Mouse (Mus musculus) MEL (cell line): ENCODE measurements around the gene Slc25a43. TPM values are rescaled to one million over a fixed set of nuclear protein-coding genes. Genes with fewer than 3 reads are reported as not detected.

Experiments
- DNase-seq: peaks from one replicate; pipeline ENCODE4 v3.0.0; 2011; ENCODE audit warnings: low read depth, low spot score
- H3K27ac ChIP-seq: 2 replicates; pipeline ENCODE4 v1.5.1; 2012; ENCODE audit warnings: low read depth, mild to moderate bottlenecking, control low read depth, low read length, moderate library complexity; ENCODE audit not compliant: control insufficient read depth
- H3K27me3 ChIP-seq, 2 experiments: fragments of 150-350 bp in 1 of 2; sonication (generic) in 1 of 2; 2 replicates each; pipeline ENCODE4 v1.6.1; 2012; ENCODE audit warnings: low read length in 2 of 2, mild to moderate bottlenecking in 2 of 2, improper control_type of control experiment in 1 of 2, moderate library complexity in 1 of 2; ENCODE audit not compliant: insufficient read depth in 2 of 2, control insufficient read depth in 1 of 2
- H3K36me3 ChIP-seq, 2 experiments: 2 replicates each; pipeline ENCODE4 v1.6.1; 2012 to 2014; ENCODE audit warnings: low read length in 2 of 2, improper control_type of control experiment in 1 of 2, inconsistent platforms in 1 of 2, mild to moderate bottlenecking in 1 of 2; ENCODE audit not compliant: insufficient read depth in 2 of 2, control insufficient read depth in 1 of 2
- H3K4me1 ChIP-seq, 2 experiments: fragments of 150-350 bp in 1 of 2; sonication (generic) in 1 of 2; 2 replicates each; pipeline ENCODE4 v1.6.1; 2012; ENCODE audit warnings: low read length in 2 of 2, improper control_type of control experiment in 1 of 2, mild to moderate bottlenecking in 1 of 2; ENCODE audit not compliant: insufficient read depth in 2 of 2, control insufficient read depth in 1 of 2
- H3K4me3 ChIP-seq, 2 experiments: fragments of 150-350 bp in 1 of 2; sonication (generic) in 1 of 2; 2 replicates each; pipeline ENCODE4 v1.5.1; 2012; ENCODE audit warnings: low read depth in 2 of 2, low read length in 2 of 2, mild to moderate bottlenecking in 2 of 2, moderate library complexity in 2 of 2, control low read depth in 1 of 2, improper control_type of control experiment in 1 of 2; ENCODE audit not compliant: control insufficient read depth in 1 of 2, insufficient read depth in 1 of 2
- H3K79me2 ChIP-seq: 2 replicates; pipeline ENCODE4 v1.6.1; 2012; ENCODE audit warnings: mild to moderate bottlenecking, low read length, moderate library complexity; ENCODE audit not compliant: control insufficient read depth, poor library complexity, insufficient read depth
- H3K9ac ChIP-seq: 2 replicates; pipeline ENCODE4 v1.6.1; 2012; ENCODE audit warnings: low read depth, mild to moderate bottlenecking, control low read depth, low read length, moderate library complexity; ENCODE audit not compliant: control insufficient read depth, poor library complexity, severe bottlenecking
- H3K9me3 ChIP-seq: fragments of 150-350 bp; sonication (generic); replicated peaks from 2 replicates; pipeline ENCODE4 v1.6.1; 2012; ENCODE audit warnings: mild to moderate bottlenecking, low read length, improper control_type of control experiment, moderate library complexity; ENCODE audit not compliant: insufficient read depth
- CHD2 ChIP-seq: IDR thresholded peaks from 2 replicates; pipeline ENCODE4 v1.6.1; 2011; ENCODE audit warnings: low read length, improper control_type of control experiment
- CTCF ChIP-seq, 3 experiments: IDR thresholded peaks in 2 of 3; conservative IDR thresholded peaks in 1 of 3; 2 replicates each; pipeline ENCODE4 v1.5.1; 2011 to 2012; ENCODE audit warnings: low read length in 3 of 3, low read depth in 2 of 3, mild to moderate bottlenecking in 2 of 3, improper control_type of control experiment in 1 of 3, inconsistent platforms in 1 of 3, mixed read lengths in 1 of 3, moderate library complexity in 1 of 3; ENCODE audit not compliant: control insufficient read depth in 1 of 3, insufficient read depth in 1 of 3, poor library complexity in 1 of 3, severe bottlenecking in 1 of 3
- ELF1 ChIP-seq: IDR thresholded peaks from 2 replicates; pipeline ENCODE4 v1.6.1; 2014; ENCODE audit warnings: low read depth, mild to moderate bottlenecking, inconsistent platforms, low read length, improper control_type of control experiment, moderate library complexity
- EP300 ChIP-seq, 2 experiments: IDR thresholded peaks; 2 replicates each; pipeline ENCODE4 v1.6.1; 2011; ENCODE audit warnings: improper control_type of control experiment in 2 of 2, low read length in 2 of 2, low read depth in 1 of 2, mild to moderate bottlenecking in 1 of 2
- ETS1 ChIP-seq: IDR thresholded peaks from 2 replicates; pipeline ENCODE4 v1.6.1; 2012; ENCODE audit warnings: low read depth, mild to moderate bottlenecking, inconsistent platforms, low read length, improper control_type of control experiment, moderate library complexity
- GABPA ChIP-seq: IDR thresholded peaks from 2 replicates; pipeline ENCODE4 v1.6.1; 2012; ENCODE audit warnings: low read depth, mild to moderate bottlenecking, inconsistent platforms, low read length, improper control_type of control experiment, moderate library complexity
- HCFC1 ChIP-seq: IDR thresholded peaks from 2 replicates; pipeline ENCODE4 v1.6.1; 2012; ENCODE audit warnings: low read depth, mild to moderate bottlenecking, inconsistent platforms, low read length, improper control_type of control experiment, moderate library complexity
- JUND ChIP-seq: IDR thresholded peaks from 2 replicates; pipeline ENCODE4 v1.6.1; 2011; ENCODE audit warnings: low read depth, mild to moderate bottlenecking, improper control_type of control experiment, low read length
- MAX ChIP-seq: IDR thresholded peaks from 2 replicates; pipeline ENCODE4 v1.6.1; 2011; ENCODE audit warnings: low read length, improper control_type of control experiment
- MAZ ChIP-seq: IDR thresholded peaks from 2 replicates; pipeline ENCODE4 v1.6.1; 2012; ENCODE audit warnings: low read depth, mild to moderate bottlenecking, inconsistent platforms, low read length, improper control_type of control experiment
- MEF2A ChIP-seq: IDR thresholded peaks from 2 replicates; pipeline ENCODE4 v1.6.1; 2014; ENCODE audit warnings: low read depth, mild to moderate bottlenecking, inconsistent platforms, low read length, improper control_type of control experiment; ENCODE audit not compliant: poor library complexity, insufficient replicate concordance, severe bottlenecking; ENCODE audit errors: extremely low read depth
- MXI1 ChIP-seq: IDR thresholded peaks from 2 replicates; pipeline ENCODE4 v1.6.1; 2011; ENCODE audit warnings: mild to moderate bottlenecking, low read depth, low read length, improper control_type of control experiment
- NELFE ChIP-seq: IDR thresholded peaks from 2 replicates; pipeline ENCODE4 v1.6.1; 2011; ENCODE audit warnings: low read depth, low read length, improper control_type of control experiment
- POLR2AphosphoS2 ChIP-seq: IDR thresholded peaks from 2 replicates; pipeline ENCODE4 v1.6.1; 2011; ENCODE audit warnings: low read length, improper control_type of control experiment
- POLR2AphosphoS5 ChIP-seq: IDR thresholded peaks from 2 replicates; pipeline ENCODE4 v1.6.1; 2012; ENCODE audit warnings: low read depth, borderline replicate concordance, mild to moderate bottlenecking, inconsistent platforms, low read length, moderate library complexity, mixed read lengths
- RCOR1 ChIP-seq: IDR thresholded peaks from 2 replicates; pipeline ENCODE4 v1.6.1; 2012; ENCODE audit warnings: low read depth, mild to moderate bottlenecking, inconsistent platforms, low read length, improper control_type of control experiment
- TAL1 ChIP-seq: IDR thresholded peaks from 2 replicates; pipeline ENCODE4 v1.6.1; 2012; ENCODE audit warnings: mild to moderate bottlenecking, inconsistent platforms, low read length, moderate library complexity, mixed read lengths
- TCF12 ChIP-seq: IDR thresholded peaks from 2 replicates; pipeline ENCODE4 v1.6.1; 2014; ENCODE audit warnings: low read depth, mild to moderate bottlenecking, inconsistent platforms, low read length, improper control_type of control experiment, moderate library complexity
- USF2 ChIP-seq, 2 experiments: IDR thresholded peaks; 2 replicates each; pipeline ENCODE4 v1.6.1; 2011 to 2012; ENCODE audit warnings: improper control_type of control experiment in 2 of 2, low read length in 2 of 2, borderline replicate concordance in 1 of 2, inconsistent platforms in 1 of 2, low read depth in 1 of 2, mild to moderate bottlenecking in 1 of 2; ENCODE audit not compliant: insufficient read depth in 1 of 2
- ZC3H11A ChIP-seq: IDR thresholded peaks from 2 replicates; pipeline ENCODE4 v1.6.1; 2012; ENCODE audit warnings: low read depth, mild to moderate bottlenecking, inconsistent platforms, low read length, improper control_type of control experiment
- ZKSCAN1 ChIP-seq: IDR thresholded peaks from 2 replicates; pipeline ENCODE4 v1.6.1; 2012; ENCODE audit warnings: low read depth, mild to moderate bottlenecking, inconsistent platforms, low read length, improper control_type of control experiment, moderate library complexity
- ZMIZ1 ChIP-seq: IDR thresholded peaks from 2 replicates; pipeline ENCODE4 v1.6.1; 2012; ENCODE audit warnings: low read depth, mild to moderate bottlenecking, inconsistent platforms, low read length, improper control_type of control experiment, moderate library complexity
- polyA plus RNA-seq, 2 experiments: library from polyadenylated mRNA; stranded (reverse) in 1 of 2; unstranded in 1 of 2; fragments of >175 nt in 1 of 2; fragments of >200 nt in 1 of 2; gene quantifications; 2 replicates each; pipeline versions ENCODE4 v1.2.1 to v1.2.4; 2012; ENCODE audit warnings: low replicate concordance in 2 of 2, low read depth in 1 of 2; ENCODE audit not compliant: insufficient read length in 2 of 2, insufficient read depth in 1 of 2, missing spikeins in 1 of 2
- total RNA-seq: library from RNA; depleted of rRNA; stranded (reverse); fragments of 300-350 nt; gene quantifications from 2 replicates; pipeline ENCODE4 v1.2.3, GENCODE M21; 2012

The Slc25a43 gene
- total and polyA plus RNA-seq, 3 experiments: 1.4 to 8.3 TPM; not detected in 1

- Histone ChIP-seq H3K4me3 (no peak overlapping the region), H3K27ac (no peak overlapping the region), H3K27me3 (no peaks in the 10 kb centered on the region), H3K79me2 (no peaks in the 10 kb centered on the region), H3K4me1 (no peaks in the 10 kb centered on the region), H3K9ac (no peak overlapping the region), H3K9me3 (no peaks in the 10 kb centered on the region), H3K36me3 (no peaks in the 10 kb centered on the region)
- no peak for DNase-seq
- TF ChIP-seq ELF1: no peak
- TF ChIP-seq POLR2AphosphoS2: no peak
- TF ChIP-seq ZMIZ1: no peak
- no peak for TF ChIP-seq MAX
- TF ChIP-seq MXI1: no peak
- TF ChIP-seq CTCF (IDR thresholded peaks at IDR 0.05 in 2 of 3, conservative IDR thresholded peaks at IDR 0.05 in 1 of 3; ENCODE audit: control insufficient read depth in 1 of 3, insufficient read depth in 1 of 3, low read depth in 2 of 3, low read length in 3 of 3, poor library complexity in 1 of 3, severe bottlenecking in 1 of 3): no peak
- no peak for TF ChIP-seq TAL1
- no peak for TF ChIP-seq TCF12
- TF ChIP-seq USF2 (IDR thresholded peaks at IDR 0.05; ENCODE audit: borderline replicate concordance in 1 of 2, insufficient read depth in 1 of 2, low read depth in 1 of 2, low read length in 2 of 2): no peak
These were observed 70.8 kb downstream of the Slc25a43 start for GRCm38 (mm10) chrX:36814161-36814836.

- DNase-seq: no peak
- no peak overlapping the region for H3K9ac ChIP-seq
- no peak for TF ChIP-seq ETS1
- TF ChIP-seq GABPA: no peak
- TF ChIP-seq ZKSCAN1: no peak
- TF ChIP-seq MEF2A: no peak
- no peak for TF ChIP-seq MAZ
- TF ChIP-seq HCFC1: no peak
- TF ChIP-seq NELFE: no peak
- TF ChIP-seq ELF1: no peak
- no peak for TF ChIP-seq MXI1
- TF ChIP-seq USF2 (IDR thresholded peaks at IDR 0.05; ENCODE audit: borderline replicate concordance in 1 of 2, insufficient read depth in 1 of 2, low read depth in 1 of 2, low read length in 2 of 2): no peak
- TF ChIP-seq EP300 (IDR thresholded peaks at IDR 0.05; ENCODE audit: low read depth in 1 of 2, low read length in 2 of 2): no peak
- TF ChIP-seq ZC3H11A: no peak
- no peak for TF ChIP-seq POLR2AphosphoS5
- TF ChIP-seq RCOR1: no peak
- no peak for TF ChIP-seq TCF12
- no peak for TF ChIP-seq JUND
- no peak for TF ChIP-seq ZMIZ1
- TF ChIP-seq POLR2AphosphoS2: no peak
- no peak for TF ChIP-seq CHD2
- no peaks in the 10 kb centered on the region for H3K79me2 ChIP-seq
- no peaks in the 10 kb centered on the region for H3K27me3 ChIP-seq
- no peak overlapping the region for H3K27ac ChIP-seq
- H3K4me3 ChIP-seq: no peak overlapping the region
- no peaks in the 10 kb centered on the region for H3K9me3 ChIP-seq
- no peaks in the 10 kb centered on the region for H3K36me3 ChIP-seq
- H3K4me1 ChIP-seq: no peaks in the 10 kb centered on the region
These were observed 71.6 kb downstream of the Slc25a43 start for GRCm38 (mm10) chrX:36815022-36815421.
